Mouse (Mus musculus): ENCODE data around the gene Eva1c.

DNA sequence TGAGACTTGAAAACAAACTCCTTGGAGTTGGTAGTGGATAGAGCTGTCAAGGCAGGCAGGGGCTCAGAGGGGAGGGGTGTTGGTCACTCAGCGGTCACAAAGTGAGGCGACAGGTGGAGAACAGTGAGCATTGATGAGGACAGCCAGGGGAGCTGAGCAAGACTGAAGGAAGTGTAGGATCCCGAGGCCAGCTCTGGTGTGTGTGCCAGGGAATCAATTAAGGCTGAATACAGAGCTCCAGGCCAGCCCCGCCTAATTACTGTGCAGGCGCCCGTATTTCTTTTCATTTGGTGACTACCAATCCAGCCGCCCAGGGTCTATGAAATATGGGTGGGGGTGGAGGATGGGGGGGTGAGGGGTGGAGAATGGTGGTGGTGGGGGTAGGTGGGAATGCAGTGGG lies 24.4 kb downstream of the Eva1c start:
- TF ChIP-seq CTCF (IDR thresholded peaks at IDR 0.05) (no peak), POLR2A (IDR thresholded peaks at IDR 0.05; ENCODE audit: insufficient read depth, low read depth, low read length) (no peak)

All from heart, adult 2 months (tissue).